Mouse (Mus musculus): ENCODE measurements around the gene Oaz3.

Gene Oaz3

DNA sequence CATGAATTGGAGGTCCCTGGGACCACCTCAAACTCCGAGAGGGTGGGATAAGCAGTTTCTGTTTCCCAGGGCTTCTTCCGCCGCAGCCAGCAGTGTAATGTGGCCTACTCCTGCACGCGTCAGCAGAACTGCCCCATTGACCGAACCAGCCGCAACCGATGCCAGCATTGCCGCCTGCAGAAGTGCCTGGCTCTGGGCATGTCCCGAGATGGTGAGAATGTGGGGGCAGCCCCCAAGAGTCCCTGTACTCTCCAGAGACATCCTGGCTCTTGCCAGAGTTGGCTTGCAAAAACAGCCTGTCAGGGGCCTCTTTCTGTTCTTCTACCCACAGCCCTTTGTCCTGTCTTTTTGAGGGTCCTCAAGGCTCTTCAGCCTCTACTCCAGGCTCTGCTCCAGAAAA is 56.3 kb downstream of the Oaz3 start:
- DNase-seq (ENCODE audit: low spot score in 2 of 2), result no peak

DNA sequence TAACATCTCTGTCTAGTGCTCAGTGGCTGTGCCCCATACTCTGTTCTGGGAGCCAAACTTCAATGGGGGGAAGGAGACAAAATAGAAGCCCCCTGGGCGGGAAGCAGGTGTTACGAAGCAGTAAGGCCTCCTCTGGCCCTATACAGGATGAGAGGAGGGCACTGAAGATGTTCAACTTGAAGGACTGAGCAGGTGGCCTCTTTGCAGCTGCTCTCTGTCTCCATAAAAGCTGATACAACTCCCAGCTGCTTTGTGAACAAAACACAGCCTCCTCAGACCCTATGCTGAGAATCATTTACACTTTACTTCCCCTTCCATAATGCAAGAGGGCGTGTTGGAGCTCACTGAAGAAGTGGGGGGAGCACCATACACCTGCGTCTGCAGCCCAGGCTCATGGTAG is 57.0 kb downstream of the Oaz3 start:
- no peak for DNase-seq (ENCODE audit: low spot score in 2 of 2)

DNA sequence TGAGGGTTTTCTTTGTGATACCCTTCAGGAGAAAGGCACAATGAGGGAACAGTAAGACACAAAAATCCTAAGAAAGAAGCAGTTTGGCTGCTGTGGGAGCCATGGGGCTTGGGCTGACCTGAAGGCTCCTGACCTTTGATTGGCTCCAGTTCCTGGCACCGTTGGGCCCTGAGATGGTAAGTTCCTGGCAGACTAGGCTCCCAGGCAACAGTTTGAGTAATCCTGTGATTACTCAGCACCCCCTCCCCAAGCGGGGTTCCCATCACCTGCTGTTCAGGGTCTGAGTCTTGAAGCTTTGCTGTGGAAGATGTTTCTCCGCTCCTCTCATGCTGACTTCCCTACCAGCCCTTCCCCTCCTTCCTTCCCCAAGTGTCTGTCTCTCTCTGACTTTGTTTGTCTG is 60.2 kb downstream of the Oaz3 start:
- DNase-seq (ENCODE audit: low spot score in 2 of 2), result no peak
